Mouse (Mus musculus): Measurements from ENCODE around the gene Gm38655. TPM values are rescaled to one million over a fixed set of nuclear protein-coding genes. Genes with fewer than 3 reads are reported as not detected.
"Not testable (repeated sequence)": the region's sequence is repeated elsewhere in the genome, so short reads cannot be mapped to it uniquely, and the experiment has no call there.

Gene Gm38655
- polyA plus RNA-seq, 1 experiment: not detected

DNA sequence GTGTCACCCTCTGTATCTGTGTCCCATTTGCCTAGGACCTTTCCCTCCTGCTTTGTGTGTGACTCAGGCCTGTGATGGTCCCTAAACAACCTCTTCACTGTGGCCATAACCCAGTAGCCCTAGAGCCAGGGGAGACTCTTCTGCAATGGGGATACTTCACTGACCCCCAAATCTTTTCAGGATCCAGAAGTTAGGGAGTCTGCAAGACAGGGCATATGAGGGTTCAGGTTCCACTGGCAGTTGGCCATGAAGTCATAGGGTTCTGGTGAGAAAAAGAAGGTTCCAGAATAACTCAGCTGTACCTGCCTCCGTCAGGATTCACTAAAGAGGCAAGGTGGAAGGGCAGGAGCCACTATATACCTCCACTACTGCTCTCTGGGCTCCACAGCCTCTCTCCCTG lies 13.1 kb downstream of the Gm38655 start, which contains the start of gene Ccdc154:
Ccdc154 (plus strand) TSS at position 301 of the 400 bp plus-strand sequence.
- no peak within 1 kb of the TSS for H3K27ac ChIP-seq (ENCODE audit: control insufficient read depth, insufficient read depth, low read depth, low read length, poor library complexity)
- 93% methylated on average over 1 of the region's 1 CpGs for WGBS
- no peaks in the 10 kb centered on the region for H3K4me1 ChIP-seq (ENCODE audit: control insufficient read depth, insufficient read depth, low read length)
- TF ChIP-seq POLR2A (IDR thresholded peaks at IDR 0.05; ENCODE audit: borderline replicate concordance, control insufficient read depth, low read depth, low read length) (no peak), CTCF (IDR thresholded peaks at IDR 0.05; ENCODE audit: control insufficient read depth, insufficient read depth, low read length) (no peak)
- H3K4me3 ChIP-seq (replicated peaks; ENCODE audit: control insufficient read depth, low read depth, low read length): no peak within 1 kb of the TSS

DNA sequence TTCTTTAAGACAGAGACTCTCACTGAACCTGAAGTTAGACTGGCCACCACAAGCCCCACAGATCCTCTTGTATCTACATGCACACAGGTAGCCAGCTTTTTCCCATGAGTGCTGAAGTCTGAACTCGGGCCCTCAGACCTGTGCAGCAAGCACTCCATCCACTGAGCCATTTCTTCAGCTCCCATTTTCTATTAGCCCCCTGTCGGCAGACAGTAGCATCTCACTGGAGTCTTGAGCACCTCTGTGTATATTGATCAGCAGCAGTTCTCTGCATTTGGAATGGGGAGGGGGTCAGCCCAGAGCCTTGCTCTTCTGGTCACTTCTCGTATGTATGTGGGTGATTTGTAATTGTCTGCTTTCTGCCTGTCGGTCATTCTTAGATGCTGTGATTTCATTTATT lies 35.3 kb downstream of the Gm38655 start:
- H3K4me3 ChIP-seq (replicated peaks; ENCODE audit: control insufficient read depth, low read depth, low read length): no peak overlapping the region
- 65% methylated on average over 4 of the region's 4 CpGs for WGBS
- H3K4me1 ChIP-seq (ENCODE audit: control insufficient read depth, insufficient read depth, low read length): no peaks in the 10 kb centered on the region; the same call in 1 of the 2 replicates
- TF ChIP-seq POLR2A (IDR thresholded peaks at IDR 0.05; ENCODE audit: borderline replicate concordance, control insufficient read depth, low read depth, low read length): no peak
- no peak for TF ChIP-seq CTCF (IDR thresholded peaks at IDR 0.05; ENCODE audit: control insufficient read depth, insufficient read depth, low read length)
- H3K27ac ChIP-seq (ENCODE audit: control insufficient read depth, insufficient read depth, low read depth, low read length, poor library complexity): no peak overlapping the region

- Histone ChIP-seq H3K4me3 (replicated peaks; ENCODE audit: control insufficient read depth, low read depth, low read length) (no peak overlapping the region), H3K27ac (ENCODE audit: control insufficient read depth, insufficient read depth, low read depth, low read length, poor library complexity) (no peak overlapping the region), H3K4me1 (ENCODE audit: control insufficient read depth, insufficient read depth, low read length) (peaks cover 3% of the 10 kb centered on the region; the same call in 1 of the 2 replicates)
- WGBS: 54% methylated on average over 1 of the region's 1 CpGs
- TF ChIP-seq CTCF (IDR thresholded peaks at IDR 0.05; ENCODE audit: control insufficient read depth, insufficient read depth, low read length) (no peak), POLR2A (IDR thresholded peaks at IDR 0.05; ENCODE audit: borderline replicate concordance, control insufficient read depth, low read depth, low read length) (no peak)
Measured at GRCm38 (mm10) chr17:25138803-25139202, 36.5 kb downstream of the Gm38655 start.

DNA sequence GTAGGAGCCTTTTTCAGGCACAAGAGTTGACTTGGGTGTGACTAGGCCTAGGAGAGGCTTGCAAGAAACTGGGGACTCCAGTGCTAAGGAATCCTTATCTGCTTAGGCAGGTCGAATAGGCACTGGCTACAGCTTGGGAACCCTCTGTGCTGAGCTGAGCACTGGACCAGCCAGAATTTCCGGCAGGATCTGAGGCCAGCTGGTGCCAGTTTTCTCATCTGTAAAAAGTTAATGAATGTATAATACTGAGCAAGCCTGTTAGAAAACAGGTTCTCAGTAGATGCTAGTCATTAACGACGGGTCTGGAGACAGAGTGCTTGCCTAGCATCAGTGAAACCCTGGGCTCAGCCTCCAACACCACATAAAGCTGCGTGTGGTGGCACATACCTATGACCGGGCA lies 39.6 kb downstream of the Gm38655 start:
- Histone ChIP-seq H3K4me3 (replicated peaks; ENCODE audit: control insufficient read depth, low read depth, low read length) (no peak overlapping the region), H3K27ac (ENCODE audit: control insufficient read depth, insufficient read depth, low read depth, low read length, poor library complexity) (no peak overlapping the region), H3K4me1 (ENCODE audit: control insufficient read depth, insufficient read depth, low read length) (peaks cover 4% of the 10 kb centered on the region; the same call in 1 of the 2 replicates)
- WGBS: 90% methylated on average over 6 of the region's 6 CpGs
- TF ChIP-seq CTCF (IDR thresholded peaks at IDR 0.05; ENCODE audit: control insufficient read depth, insufficient read depth, low read length) (no peak), POLR2A (IDR thresholded peaks at IDR 0.05; ENCODE audit: borderline replicate concordance, control insufficient read depth, low read depth, low read length) (no peak)

- Histone ChIP-seq H3K4me3 (replicated peaks; ENCODE audit: control insufficient read depth, low read depth, low read length) (peak within 1 kb of the TSS; percentile 95), H3K27ac (ENCODE audit: control insufficient read depth, insufficient read depth, low read depth, low read length, poor library complexity) (peak within 1 kb of the TSS; percentile 43)
- WGBS: under 1% methylated on average over 40 of the region's 40 CpGs
Measured at GRCm38 (mm10) chr17:25133275-25133698, 42.0 kb downstream of the Gm38655 start, which contains the start of gene Clcn7. TSS of gene Clcn7 (plus strand) at chr17:25133391.

GRCm38 (mm10) chr17:25130060-25130459 lies 45.2 kb downstream of the Gm38655 start:
- H3K27ac ChIP-seq (ENCODE audit: control insufficient read depth, insufficient read depth, low read depth, low read length, poor library complexity): no peak overlapping the region
- H3K4me3 ChIP-seq (replicated peaks; ENCODE audit: control insufficient read depth, low read depth, low read length): no peak overlapping the region
- 87% methylated on average over 1 of the region's 1 CpGs for WGBS
- peaks cover 4% of the 10 kb centered on the region; the same call in 1 of the 2 replicates for H3K4me1 ChIP-seq (ENCODE audit: control insufficient read depth, insufficient read depth, low read length)
- TF ChIP-seq CTCF (IDR thresholded peaks at IDR 0.05; ENCODE audit: control insufficient read depth, insufficient read depth, low read length) (no peak), POLR2A (IDR thresholded peaks at IDR 0.05; ENCODE audit: borderline replicate concordance, control insufficient read depth, low read depth, low read length) (no peak)

More at GRCm38 (mm10) chr17:25133275-25133698, 42.0 kb downstream of the Gm38655 start, which contains the start of gene Clcn7:
- TF ChIP-seq CTCF (IDR thresholded peaks at IDR 0.05; ENCODE audit: control insufficient read depth, insufficient read depth, low read length): no peak
- peak; percentile 79; the same call in 1 of the 2 replicates for TF ChIP-seq POLR2A (IDR thresholded peaks at IDR 0.05; ENCODE audit: borderline replicate concordance, control insufficient read depth, low read depth, low read length)
- peaks cover 4% of the 10 kb centered on the region; the same call in 1 of the 2 replicates for H3K4me1 ChIP-seq (ENCODE audit: control insufficient read depth, insufficient read depth, low read length)

DNA sequence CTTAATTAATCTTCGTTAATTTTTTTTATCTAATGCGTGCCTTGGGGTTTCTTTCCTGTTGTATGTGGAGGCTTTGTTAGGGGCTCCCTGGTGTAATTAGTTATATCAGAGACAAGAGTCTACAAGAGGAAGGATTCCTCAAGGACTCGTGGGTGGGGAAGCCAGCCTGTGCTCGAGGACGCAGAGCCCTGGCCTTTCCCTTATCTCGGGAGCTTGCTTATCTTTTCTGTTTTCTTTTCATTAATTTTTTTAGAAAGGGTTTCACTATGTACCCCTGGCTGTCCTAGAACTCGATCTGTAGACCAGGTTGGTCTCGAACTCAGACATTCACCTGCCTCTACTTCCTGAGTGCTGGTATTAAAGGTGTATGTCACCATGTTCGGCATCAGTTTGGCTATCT lies 47.6 kb downstream of the Gm38655 start:
- WGBS: 51% methylated on average over 9 of the region's 9 CpGs
- TF ChIP-seq CTCF (IDR thresholded peaks at IDR 0.05; ENCODE audit: control insufficient read depth, insufficient read depth, low read length): no peak
- no peak for TF ChIP-seq POLR2A (IDR thresholded peaks at IDR 0.05; ENCODE audit: borderline replicate concordance, control insufficient read depth, low read depth, low read length)
- no peak overlapping the region for H3K4me3 ChIP-seq (replicated peaks; ENCODE audit: control insufficient read depth, low read depth, low read length)
- H3K4me1 ChIP-seq (ENCODE audit: control insufficient read depth, insufficient read depth, low read length): peaks cover 1% of the 10 kb centered on the region
- H3K27ac ChIP-seq (ENCODE audit: control insufficient read depth, insufficient read depth, low read depth, low read length, poor library complexity): peak overlapping the region; percentile 85

- 36% methylated on average over 8 of the region's 8 CpGs for WGBS
- H3K4me3 ChIP-seq (replicated peaks; ENCODE audit: control insufficient read depth, low read depth, low read length): peak overlapping the region; percentile 9
- H3K4me1 ChIP-seq (ENCODE audit: control insufficient read depth, insufficient read depth, low read length): peaks cover 1% of the 10 kb centered on the region
- H3K27ac ChIP-seq (ENCODE audit: control insufficient read depth, insufficient read depth, low read depth, low read length, poor library complexity): peak overlapping the region; percentile 85
- TF ChIP-seq CTCF (IDR thresholded peaks at IDR 0.05; ENCODE audit: control insufficient read depth, insufficient read depth, low read length) (no peak), POLR2A (IDR thresholded peaks at IDR 0.05; ENCODE audit: borderline replicate concordance, control insufficient read depth, low read depth, low read length) (peak; percentile 53; the same call in 1 of the 2 replicates)
Measured at GRCm38 (mm10) chr17:25127079-25127478, 48.2 kb downstream of the Gm38655 start.

GRCm38 (mm10) chr17:25125442-25126060 lies 49.7 kb downstream of the Gm38655 start:
- not testable (repeated sequence) for H3K27ac ChIP-seq (ENCODE audit: control insufficient read depth, insufficient read depth, low read depth, low read length, poor library complexity); H3K4me1 ChIP-seq (ENCODE audit: control insufficient read depth, insufficient read depth, low read length); H3K4me3 ChIP-seq (replicated peaks; ENCODE audit: control insufficient read depth, low read depth, low read length)
- WGBS: 75% methylated on average over 3 of the region's 3 CpGs
